Mouse (Mus musculus) heart, embryonic 13.5 days (tissue): Measurements from ENCODE around the gene 1700029P11Rik. TPM values are rescaled to one million over a fixed set of nuclear protein-coding genes. Genes with fewer than 3 reads are reported as not detected.
A peak's percentile ranks its signal among the peaks of the same experiment; 100 is the strongest.

Source experiments
- ATAC-seq: fragments of 200-750 bp; cut with Nextera tagmentation; 2 replicates; pipeline ENCODE4 v1.8.0; 2017; ENCODE audit warnings: moderate TSS enrichment; ENCODE audit not compliant: insufficient number of reproducible peaks, low FRiP score, low TSS enrichment; ENCODE audit errors: extremely low read depth
- H3K27ac ChIP-seq: fragments of 300-500 bp; sonication (generic); replicated peaks from 2 replicates; pipeline ENCODE4 v1.5.1; 2015; ENCODE audit warnings: moderate library complexity, mild to moderate bottlenecking, inconsistent platforms
- H3K27me3 ChIP-seq: fragments of 300-500 bp; sonication (generic); replicated peaks from 2 replicates; pipeline ENCODE4 v1.6.1; 2015; ENCODE audit warnings: mild to moderate bottlenecking, inconsistent platforms
- H3K36me3 ChIP-seq: fragments of 300-500 bp; sonication (generic); 2 replicates; pipeline ENCODE4 v1.6.1; 2015; ENCODE audit warnings: mild to moderate bottlenecking, inconsistent platforms
- H3K4me1 ChIP-seq: fragments of 300-500 bp; sonication (generic); 2 replicates; pipeline ENCODE4 v1.6.1; 2015; ENCODE audit warnings: inconsistent platforms
- H3K4me2 ChIP-seq: fragments of 300-500 bp; sonication (generic); 2 replicates; pipeline ENCODE4 v1.6.1; 2015; ENCODE audit warnings: inconsistent platforms, mild to moderate bottlenecking, moderate library complexity
- H3K4me3 ChIP-seq: fragments of 300-500 bp; sonication (generic); 2 replicates; pipeline ENCODE4 v1.5.1; 2015; ENCODE audit warnings: moderate library complexity, mild to moderate bottlenecking, inconsistent platforms
- H3K9ac ChIP-seq: fragments of 300-500 bp; sonication (generic); 2 replicates; pipeline ENCODE4 v1.6.1; 2015; ENCODE audit warnings: inconsistent platforms, mild to moderate bottlenecking, moderate library complexity
- H3K9me3 ChIP-seq: fragments of 300-500 bp; sonication (generic); 2 replicates; pipeline ENCODE4 v1.6.1; 2016; ENCODE audit warnings: inconsistent platforms
- WGBS: fragments of 180-500 bp; shearing (Covaris S2); methylation state at CpG from one replicate; pipeline ENCODE4 v1.1.7; 2015; ENCODE audit warnings: mixed read lengths; 5-methylcytosine and 5-hydroxymethylcytosine counted together
- polyA plus RNA-seq: library from polyadenylated mRNA; unstranded; fragments of >200 nt; fragmentation: Nextera tagmentation; extraction: Ambion mirVana; gene quantifications from 2 replicates; pipeline ENCODE4 v1.2.1, GENCODE M21; 2015

Gene 1700029P11Rik
- polyA plus RNA-seq, 1 experiment from 2014 or later = not detected

DNA sequence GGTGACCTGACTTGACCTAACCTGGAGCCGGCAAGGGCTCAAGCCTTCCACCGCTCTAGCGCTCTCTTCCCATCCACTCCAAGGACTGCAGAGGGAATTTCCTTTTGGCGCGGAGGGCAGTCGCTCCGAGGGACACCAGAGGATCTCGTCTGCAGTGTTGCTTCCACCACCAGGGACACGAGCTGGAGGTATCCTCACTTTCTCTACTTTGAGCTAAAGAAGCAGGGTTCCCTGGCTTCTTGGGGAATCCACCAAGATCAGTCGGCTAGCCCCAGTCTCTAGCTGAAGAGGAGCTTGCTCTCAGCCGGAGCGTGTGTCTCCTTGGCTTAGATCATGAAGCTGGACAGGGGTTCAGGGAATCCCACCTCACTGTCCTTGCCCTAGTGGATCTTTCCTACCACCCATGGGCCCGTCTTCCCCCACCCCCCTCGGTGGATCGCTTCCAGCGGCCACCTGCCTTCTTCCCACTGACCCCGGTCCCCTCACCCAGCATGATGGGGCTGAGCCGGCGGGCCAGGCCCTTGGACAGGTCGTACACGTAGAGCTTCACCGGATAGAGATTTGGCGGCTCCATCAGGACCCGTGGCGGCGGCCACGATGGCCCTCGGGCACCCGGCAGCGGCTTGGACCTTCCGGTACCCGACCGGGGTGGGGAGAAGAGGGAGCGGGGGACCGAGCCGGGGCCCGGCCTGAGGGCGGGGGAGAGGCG, 35.2 kb downstream of the 1700029P11Rik start:
- H3K4me2 ChIP-seq = peak overlapping the region; percentile 96
- peak overlapping the region; percentile 90 for H3K9ac ChIP-seq
- peak overlapping the region; percentile 94 for H3K4me3 ChIP-seq
- peaks cover 30% of the 10 kb centered on the region for H3K4me1 ChIP-seq
- peaks cover 17% of the 10 kb centered on the region for H3K36me3 ChIP-seq
- peak overlapping the region; percentile 84 for H3K27ac ChIP-seq
- no peak for ATAC-seq
- no peaks in the 10 kb centered on the region for H3K27me3 ChIP-seq
- no peaks in the 10 kb centered on the region for H3K9me3 ChIP-seq
- under 1% methylated on average over 33 of the region's 39 CpGs for WGBS

DNA sequence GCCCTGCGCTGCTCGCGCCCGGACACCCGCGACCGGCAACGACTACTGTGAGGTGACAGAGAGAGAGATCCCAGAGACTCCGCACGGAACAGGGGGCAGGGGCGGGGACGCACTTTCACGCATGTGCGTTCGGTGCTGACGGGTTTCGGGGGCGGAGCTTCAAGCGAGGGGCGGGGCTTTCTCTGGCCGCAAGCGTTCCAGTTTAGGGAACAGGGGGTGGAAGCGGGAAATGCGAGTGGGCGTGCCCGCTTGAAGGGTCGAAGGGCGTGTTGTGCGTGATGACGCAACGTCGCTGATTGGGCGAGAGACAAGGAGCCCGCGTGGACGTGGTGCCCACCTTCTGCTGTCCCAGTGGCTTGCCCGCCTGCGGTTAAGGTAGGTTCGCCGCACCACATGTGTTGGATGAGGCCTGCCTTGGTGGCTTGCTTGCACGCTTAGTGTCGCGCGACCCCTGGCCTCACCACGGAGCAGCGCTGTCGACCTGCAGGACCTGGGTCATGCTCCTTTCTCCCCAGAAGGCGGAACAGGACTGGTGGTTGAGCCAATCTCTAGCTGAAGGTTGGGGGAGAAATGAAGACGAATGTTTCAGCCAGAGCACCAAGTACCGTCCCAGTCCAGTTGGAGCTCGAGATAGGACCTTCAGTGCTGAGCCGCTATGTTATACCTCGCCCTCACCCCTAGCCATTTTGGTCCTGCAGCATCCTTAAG, 35.9 kb downstream of the 1700029P11Rik start:
- H3K36me3 ChIP-seq = peaks cover 22% of the 10 kb centered on the region
- H3K27me3 ChIP-seq = no peaks in the 10 kb centered on the region
- peak; percentile 95 for ATAC-seq
- peak overlapping the region; percentile 84 for H3K27ac ChIP-seq
- under 1% methylated on average over 53 of the region's 53 CpGs for WGBS
- H3K4me2 ChIP-seq = peak overlapping the region; percentile 96
- H3K9me3 ChIP-seq = no peaks in the 10 kb centered on the region
- peak overlapping the region; percentile 90 for H3K9ac ChIP-seq
- peaks cover 30% of the 10 kb centered on the region for H3K4me1 ChIP-seq
- H3K4me3 ChIP-seq = peak overlapping the region; percentile 94

DNA sequence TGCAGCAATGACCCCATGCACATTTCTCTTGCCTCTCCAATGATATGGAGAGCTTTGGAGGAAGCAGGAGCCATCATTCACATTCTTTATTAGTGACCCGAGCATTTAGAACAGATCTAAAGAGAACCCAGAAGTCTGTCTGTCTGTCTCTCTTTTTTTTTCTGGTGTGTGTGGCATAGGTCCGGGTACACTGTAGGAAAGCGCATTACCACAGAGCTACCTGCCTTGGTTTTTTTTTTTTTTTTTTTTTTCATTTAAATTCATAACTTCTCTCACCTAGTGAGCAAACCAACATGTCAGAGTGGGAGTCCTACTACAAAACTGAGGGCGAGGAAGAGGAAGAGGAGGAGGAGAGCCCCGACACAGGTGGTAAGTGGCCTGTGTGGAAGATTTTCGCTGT, 36.5 kb downstream of the 1700029P11Rik start:
- H3K4me2 ChIP-seq = peak overlapping the region; percentile 96
- no peaks in the 10 kb centered on the region for H3K27me3 ChIP-seq
- peaks cover 28% of the 10 kb centered on the region for H3K36me3 ChIP-seq
- 21% methylated on average over 6 of the region's 6 CpGs for WGBS
- H3K4me1 ChIP-seq = peaks cover 30% of the 10 kb centered on the region
- no peak for ATAC-seq
- H3K4me3 ChIP-seq = peak overlapping the region; percentile 94
- peak overlapping the region; percentile 84 for H3K9ac ChIP-seq
- no peaks in the 10 kb centered on the region for H3K9me3 ChIP-seq
- H3K27ac ChIP-seq = peak overlapping the region; percentile 80

DNA sequence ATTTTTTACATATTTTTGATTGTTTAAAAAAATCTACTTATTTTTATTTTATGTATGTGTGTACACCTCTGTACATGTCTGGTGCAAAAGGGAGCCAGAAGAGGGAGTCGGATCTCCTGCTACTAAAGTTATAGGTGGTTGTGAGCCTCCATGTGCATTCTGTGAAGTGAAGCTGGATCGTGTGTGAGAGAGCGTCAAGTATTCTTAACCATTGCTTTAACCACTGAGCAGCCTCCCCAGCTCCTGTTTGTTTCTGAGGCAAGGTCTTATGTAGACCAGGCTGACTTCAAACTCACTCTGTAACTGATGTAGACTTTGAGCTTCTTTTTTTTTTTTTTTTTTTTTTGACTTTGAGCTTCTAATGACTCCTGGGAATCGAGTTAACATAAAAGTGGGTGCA, 37.1 kb downstream of the 1700029P11Rik start:
- no peaks in the 10 kb centered on the region for H3K9me3 ChIP-seq
- H3K4me1 ChIP-seq = peaks cover 30% of the 10 kb centered on the region
- no peak for ATAC-seq
- peaks cover 34% of the 10 kb centered on the region for H3K36me3 ChIP-seq
- 72% methylated on average over 4 of the region's 4 CpGs for WGBS
- no peak overlapping the region for H3K4me3 ChIP-seq
- no peaks in the 10 kb centered on the region for H3K27me3 ChIP-seq
- peak overlapping the region; percentile 31; the same call in 1 of the 2 replicates for H3K4me2 ChIP-seq
- no peak overlapping the region for H3K27ac ChIP-seq
- peak overlapping the region; percentile 44; the same call in 1 of the 2 replicates for H3K9ac ChIP-seq

DNA sequence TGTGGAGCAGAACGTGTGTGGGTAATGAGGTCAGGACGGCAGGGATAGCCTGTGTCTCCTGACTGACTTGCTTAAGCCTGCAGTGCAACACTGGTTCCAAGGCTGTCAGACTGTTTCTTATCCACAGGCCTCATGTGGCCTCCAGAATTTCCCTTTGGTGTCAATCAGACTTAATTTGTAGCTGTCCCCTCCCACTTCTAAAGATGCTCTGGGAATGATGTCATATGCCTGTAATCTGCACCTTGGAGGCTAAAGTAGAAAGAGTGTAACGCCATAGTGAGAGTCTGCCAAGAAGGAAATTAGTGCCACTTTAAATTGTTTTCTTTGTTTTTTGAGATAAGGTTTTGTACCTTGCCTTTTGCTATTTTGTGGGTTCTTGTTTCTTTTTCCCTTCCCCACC, 38.9 kb downstream of the 1700029P11Rik start:
- WGBS = 48% methylated on average over 3 of the region's 3 CpGs
- Histone ChIP-seq H3K27me3 (no peaks in the 10 kb centered on the region), H3K4me3 (no peak overlapping the region), H3K36me3 (peaks cover 52% of the 10 kb centered on the region), H3K9ac (no peak overlapping the region), H3K4me1 (peaks cover 32% of the 10 kb centered on the region), H3K4me2 (no peak overlapping the region), H3K27ac (peak overlapping the region; percentile 73), H3K9me3 (no peaks in the 10 kb centered on the region)
- no peak for ATAC-seq

DNA sequence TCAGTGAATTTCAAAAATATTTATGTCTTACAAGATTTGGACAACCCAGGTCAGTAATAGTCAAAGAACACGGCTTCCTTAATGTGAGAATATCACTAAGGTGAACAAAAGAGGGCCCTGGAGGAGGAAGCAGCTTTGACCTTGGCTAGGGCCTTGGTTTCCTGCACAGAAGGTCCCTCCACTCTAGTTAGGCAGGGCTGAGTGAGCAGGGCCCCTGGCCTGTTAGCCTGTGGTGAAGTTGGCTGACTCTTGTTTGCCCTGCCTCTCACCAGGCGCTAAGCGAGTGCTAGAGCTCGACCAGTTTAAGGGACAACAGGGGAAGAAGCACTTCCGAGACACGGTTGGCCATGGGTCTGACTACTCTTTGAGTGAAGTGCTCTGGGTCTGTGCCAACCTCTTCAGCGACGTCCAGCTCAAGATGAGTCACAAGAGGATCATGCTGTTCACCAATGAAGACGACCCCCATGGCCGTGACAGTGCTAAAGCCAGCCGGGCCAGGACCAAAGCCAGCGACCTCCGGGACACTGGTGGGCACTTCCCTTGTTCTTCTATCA, 42.3 kb downstream of the 1700029P11Rik start:
- 0 out of 2 replicates have a peak overlapping the region, but pooled peaks have one; percentile 9 for H3K27ac ChIP-seq

DNA sequence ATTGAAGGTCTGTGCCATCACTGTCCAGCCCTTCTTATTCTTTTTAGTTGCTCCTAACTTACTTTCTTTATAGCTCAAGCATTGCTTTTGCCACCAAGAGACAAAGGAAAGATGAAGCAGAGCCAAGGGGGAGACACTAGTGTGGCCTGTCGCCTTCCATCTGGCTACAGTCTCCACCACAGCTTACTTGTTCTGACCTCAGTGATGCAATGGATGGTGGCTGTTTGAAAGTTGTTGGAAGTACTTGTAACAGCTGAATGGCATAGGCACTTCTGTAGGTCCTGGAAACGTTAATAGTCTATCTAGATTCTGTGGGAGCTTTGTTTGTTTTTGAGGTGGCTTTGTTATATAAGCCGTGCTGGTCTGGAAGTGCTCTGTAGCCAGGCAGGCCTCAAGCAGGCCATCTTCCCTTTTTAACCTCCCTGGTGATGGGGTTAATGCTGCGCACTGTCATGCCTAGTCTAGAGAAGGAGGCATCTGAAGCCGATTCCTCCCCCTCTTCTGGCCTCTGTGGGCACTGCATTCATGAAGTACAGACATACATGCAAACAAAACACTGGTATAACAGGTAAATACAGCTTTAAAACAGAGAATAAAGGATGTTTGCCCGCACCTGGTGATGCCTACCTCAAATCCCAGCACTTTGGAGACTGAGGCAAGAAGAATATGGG, 43.8 kb downstream of the 1700029P11Rik start:
- Histone ChIP-seq H3K27me3 (no peaks in the 10 kb centered on the region), H3K27ac (no peak overlapping the region), H3K4me2 (no peak overlapping the region), H3K9ac (no peak overlapping the region), H3K9me3 (no peaks in the 10 kb centered on the region), H3K4me3 (no peak overlapping the region), H3K36me3 (peaks cover 97% of the 10 kb centered on the region), H3K4me1 (peaks cover 7% of the 10 kb centered on the region)
- WGBS = 87% methylated on average over 6 of the region's 6 CpGs
- ATAC-seq = no peak

More for the DNA sequence above, 42.3 kb downstream of the 1700029P11Rik start:
- H3K27me3 ChIP-seq = no peaks in the 10 kb centered on the region
- peaks cover 86% of the 10 kb centered on the region for H3K36me3 ChIP-seq
- no peak overlapping the region; the same call in 1 of the 2 replicates for H3K9ac ChIP-seq
- H3K4me1 ChIP-seq = peaks cover 12% of the 10 kb centered on the region
- WGBS = 70% methylated on average over 13 of the region's 13 CpGs
- no peak overlapping the region for H3K4me3 ChIP-seq
- H3K9me3 ChIP-seq = no peaks in the 10 kb centered on the region
- no peak overlapping the region for H3K4me2 ChIP-seq
- no peak for ATAC-seq

DNA sequence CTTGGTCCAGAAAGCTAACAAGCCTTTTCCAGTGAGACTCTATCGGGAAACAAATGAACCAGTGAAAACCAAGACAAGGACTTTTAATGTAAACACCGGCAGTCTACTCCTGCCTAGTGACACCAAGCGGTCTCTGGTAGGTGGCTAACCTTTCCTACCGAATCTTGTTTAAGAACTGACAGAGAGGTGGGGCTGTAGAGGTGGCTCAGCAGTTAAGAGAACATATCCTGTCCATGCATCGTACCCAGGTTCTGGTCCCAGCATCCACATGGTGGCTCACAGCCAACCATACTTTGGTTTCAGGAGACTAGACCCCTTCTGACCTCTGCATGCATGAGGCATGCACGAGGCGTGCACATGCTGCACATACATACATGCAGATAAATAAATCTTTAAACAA, 46.9 kb downstream of the 1700029P11Rik start:
- H3K27me3 ChIP-seq = no peaks in the 10 kb centered on the region
- no peaks in the 10 kb centered on the region for H3K9me3 ChIP-seq
- peaks cover 100% of the 10 kb centered on the region for H3K36me3 ChIP-seq
- H3K9ac ChIP-seq = no peak overlapping the region
- H3K27ac ChIP-seq = no peak overlapping the region
- H3K4me3 ChIP-seq = no peak overlapping the region
- H3K4me1 ChIP-seq = 0 out of 2 replicates have a peak, but pooled peaks cover 3% of the 10 kb centered on the region
- no peak overlapping the region for H3K4me2 ChIP-seq
- WGBS = 88% methylated on average over 7 of the region's 7 CpGs
- ATAC-seq = no peak

DNA sequence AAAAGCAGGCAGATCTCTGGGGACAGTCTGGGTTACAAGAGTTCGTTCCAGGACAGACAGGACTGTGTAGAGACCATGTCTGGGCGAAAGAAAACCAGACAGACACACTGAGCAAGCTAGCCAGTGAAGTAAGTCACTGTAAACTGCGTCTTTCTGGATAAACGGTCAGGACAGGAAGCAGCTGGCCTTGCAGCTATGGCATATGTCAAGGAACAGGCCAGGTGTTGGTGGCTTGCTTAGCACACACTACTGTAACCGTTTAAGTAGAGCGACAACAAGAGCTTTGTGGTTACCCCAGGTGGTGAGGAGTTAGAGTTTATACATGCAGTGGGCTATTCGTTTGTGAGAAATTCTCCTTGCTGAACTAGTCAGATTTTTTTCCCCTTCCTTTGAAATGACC, 47.4 kb downstream of the 1700029P11Rik start:
- no peak overlapping the region for H3K4me2 ChIP-seq
- H3K27me3 ChIP-seq = no peaks in the 10 kb centered on the region
- no peaks in the 10 kb centered on the region for H3K9me3 ChIP-seq
- H3K36me3 ChIP-seq = peaks cover 98% of the 10 kb centered on the region
- 0 out of 2 replicates have a peak, but pooled peaks cover under 1% of the 10 kb centered on the region for H3K4me1 ChIP-seq
- H3K27ac ChIP-seq = no peak overlapping the region
- ATAC-seq = no peak
- no peak overlapping the region for H3K9ac ChIP-seq
- 88% methylated on average over 7 of the region's 7 CpGs for WGBS
- no peak overlapping the region for H3K4me3 ChIP-seq
